Mouse (Mus musculus) neural tube, embryonic 14.5 days (tissue): ENCODE measurements around the gene Nkap. TPM values are rescaled to one million over a fixed set of nuclear protein-coding genes. Genes with fewer than 3 reads are reported as not detected.
"Not testable (repeated sequence)": the region's sequence is repeated elsewhere in the genome, so short reads cannot be mapped to it uniquely, and the experiment has no call there.

Experiments
- ATAC-seq: fragments of 200-750 bp; cut with Nextera tagmentation; 2 replicates; pipeline ENCODE4 v1.8.0; 2017; ENCODE audit warnings: low read depth, mild to moderate bottlenecking, moderate TSS enrichment, moderate library complexity
- H3K27ac ChIP-seq: fragments of 300-500 bp; sonication (generic); 2 replicates; pipeline ENCODE4 v1.5.1; 2014; ENCODE audit warnings: low read depth, mild to moderate bottlenecking, control low read depth, low read length, moderate library complexity, mixed read lengths
- H3K27me3 ChIP-seq: fragments of 300-500 bp; sonication (generic); 2 replicates; pipeline ENCODE4 v1.6.1; 2014; ENCODE audit warnings: low read length; ENCODE audit not compliant: control insufficient read depth, insufficient read depth
- H3K36me3 ChIP-seq: fragments of 300-500 bp; sonication (generic); 2 replicates; pipeline ENCODE4 v1.6.1; 2014; ENCODE audit warnings: low read length, mixed read lengths; ENCODE audit not compliant: control insufficient read depth, insufficient read depth
- H3K4me1 ChIP-seq: fragments of 300-500 bp; sonication (generic); 2 replicates; pipeline ENCODE4 v1.6.1; 2014; ENCODE audit warnings: low read length; ENCODE audit not compliant: control insufficient read depth, insufficient read depth
- H3K4me2 ChIP-seq: fragments of 300-500 bp; sonication (generic); 2 replicates; pipeline ENCODE4 v1.6.1; 2014; ENCODE audit warnings: mild to moderate bottlenecking, low read depth, low read length, control low read depth
- H3K4me3 ChIP-seq: fragments of 300-500 bp; sonication (generic); 2 replicates; pipeline ENCODE4 v1.5.1; 2014; ENCODE audit warnings: low read depth, low read length, control low read depth, mixed read lengths
- H3K9ac ChIP-seq: fragments of 300-500 bp; sonication (generic); replicated peaks from 2 replicates; pipeline ENCODE4 v1.6.1; 2014; ENCODE audit warnings: low read depth, mild to moderate bottlenecking, control low read depth, low read length, mixed read lengths
- H3K9me3 ChIP-seq: fragments of 300-500 bp; sonication (generic); 2 replicates; pipeline ENCODE4 v1.6.1; 2016; ENCODE audit warnings: low read length; ENCODE audit not compliant: control insufficient read depth
- WGBS: fragments of 180-500 bp; shearing (Covaris S2); extraction: QIAGEN DNeasy Blood & Tissue Kit; methylation state at CpG from one replicate; pipeline ENCODE4 v1.1.7; 2014; 5-methylcytosine and 5-hydroxymethylcytosine counted together
- polyA plus RNA-seq: library from polyadenylated mRNA; unstranded; fragments of >200 nt; fragmentation: Nextera tagmentation; extraction: Ambion mirVana; gene quantifications from 2 replicates; pipeline ENCODE4 v1.2.1, GENCODE M21; 2014

Nkap gene
- polyA plus RNA-seq, 1 experiment from 2014 or later = 31.3 TPM

DNA sequence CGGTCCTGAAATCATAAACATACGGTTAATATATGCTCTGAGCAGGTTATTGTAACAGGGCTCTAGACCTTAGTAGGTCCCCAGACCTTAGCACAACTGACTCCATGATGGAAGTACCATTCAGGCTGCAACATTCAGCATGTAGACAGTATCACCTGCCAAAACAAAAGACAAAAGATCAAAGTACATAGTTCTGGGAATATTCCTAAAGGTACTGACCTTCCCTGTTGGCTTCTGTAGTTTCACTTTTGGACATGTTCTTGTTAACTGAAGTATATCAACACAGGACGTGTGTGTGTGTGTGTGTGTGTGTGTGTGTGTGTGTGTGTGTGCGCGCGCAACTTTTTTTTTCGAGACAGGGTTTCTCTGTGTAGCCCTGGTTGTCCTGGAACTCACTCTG lies 1.1 kb upstream of the Nkap start:
- no peak overlapping the region for H3K4me2 ChIP-seq

DNA sequence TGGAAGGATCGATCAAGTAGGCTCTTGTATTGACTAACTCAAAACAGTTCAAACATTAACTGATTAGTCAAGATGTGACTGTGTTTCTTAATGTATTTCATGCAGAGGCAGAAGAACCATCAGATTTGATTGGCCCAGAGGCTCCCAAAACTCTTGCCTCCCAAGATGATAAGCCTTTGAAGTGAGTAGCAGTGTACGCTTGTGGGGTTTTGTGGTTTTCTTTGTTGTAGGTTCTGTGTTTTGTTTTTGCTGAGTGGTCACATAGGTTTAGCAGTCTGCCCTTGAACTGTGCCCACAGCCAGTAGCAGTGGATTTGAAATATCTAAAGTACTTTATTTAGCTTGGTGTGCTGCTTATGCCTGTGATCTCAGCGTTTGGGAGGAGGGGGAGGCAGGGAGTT lies 15.1 kb downstream of the Nkap start:
- no peaks in the 10 kb centered on the region for H3K36me3 ChIP-seq
- H3K27ac ChIP-seq = no peak overlapping the region
- no peak for ATAC-seq
- H3K9me3 ChIP-seq = no peaks in the 10 kb centered on the region
- H3K4me2 ChIP-seq = no peak overlapping the region
- no peaks in the 10 kb centered on the region for H3K27me3 ChIP-seq
- 88% methylated on average over 3 of the region's 3 CpGs for WGBS
- H3K4me1 ChIP-seq = no peaks in the 10 kb centered on the region
- no peak overlapping the region for H3K9ac ChIP-seq
- H3K4me3 ChIP-seq = no peak overlapping the region

More for the DNA sequence above, 1.1 kb upstream of the Nkap start:
- no peaks in the 10 kb centered on the region for H3K36me3 ChIP-seq
- H3K27me3 ChIP-seq = no peaks in the 10 kb centered on the region
- H3K9me3 ChIP-seq = no peaks in the 10 kb centered on the region
- H3K27ac ChIP-seq = no peak overlapping the region
- H3K9ac ChIP-seq = no peak overlapping the region
- H3K4me3 ChIP-seq = no peak overlapping the region
- peaks cover 3% of the 10 kb centered on the region; the same call in 1 of the 2 replicates for H3K4me1 ChIP-seq
- ATAC-seq = no peak
- 97% methylated on average over 7 of the region's 7 CpGs for WGBS

GRCm38 (mm10) chrX:37144498-37144897 lies 17.9 kb downstream of the Nkap start:
- not testable (repeated sequence) for H3K4me2 ChIP-seq, H3K9me3 ChIP-seq, ATAC-seq, H3K4me1 ChIP-seq, H3K36me3 ChIP-seq, H3K27ac ChIP-seq, H3K9ac ChIP-seq, H3K4me3 ChIP-seq, H3K27me3 ChIP-seq
- 67% methylated on average over 1 of the region's 4 CpGs for WGBS

GRCm38 (mm10) chrX:37144954-37145353 lies 18.4 kb downstream of the Nkap start:
- no peaks in the 10 kb centered on the region for H3K27me3 ChIP-seq
- no peak for ATAC-seq
- no peaks in the 10 kb centered on the region for H3K36me3 ChIP-seq
- no peaks in the 10 kb centered on the region for H3K9me3 ChIP-seq
- no peak overlapping the region for H3K4me3 ChIP-seq
- no peaks in the 10 kb centered on the region for H3K4me1 ChIP-seq
- no peak overlapping the region for H3K4me2 ChIP-seq
- WGBS = 93% methylated on average over 2 of the region's 2 CpGs
- no peak overlapping the region for H3K27ac ChIP-seq
- no peak overlapping the region for H3K9ac ChIP-seq

DNA sequence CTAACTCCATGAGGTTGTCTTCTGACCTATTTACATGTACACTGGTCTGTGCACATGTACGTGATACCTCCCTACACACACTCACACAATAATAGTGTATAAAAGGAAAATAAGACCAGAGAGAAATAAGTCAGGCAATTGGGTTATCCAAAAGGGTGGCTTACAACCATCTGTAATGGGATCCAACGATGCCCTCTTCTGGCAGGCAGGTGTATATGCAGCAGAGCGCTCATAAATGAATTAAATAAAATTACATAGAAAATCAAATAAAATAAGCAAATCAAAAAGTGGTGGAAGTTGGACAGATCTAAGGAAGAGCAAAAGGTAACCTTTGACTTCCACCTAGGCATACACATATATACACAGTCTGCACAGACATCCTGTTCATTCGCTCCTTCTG lies 31.2 kb downstream of the Nkap start:
- no peak overlapping the region for H3K4me2 ChIP-seq
- H3K4me3 ChIP-seq = no peak overlapping the region
- H3K27ac ChIP-seq = no peak overlapping the region
- H3K27me3 ChIP-seq = no peaks in the 10 kb centered on the region
- no peak for ATAC-seq
- WGBS = 66% methylated on average over 4 of the region's 4 CpGs
- H3K36me3 ChIP-seq = no peaks in the 10 kb centered on the region
- no peaks in the 10 kb centered on the region for H3K9me3 ChIP-seq
- no peaks in the 10 kb centered on the region for H3K4me1 ChIP-seq
- no peak overlapping the region for H3K9ac ChIP-seq

DNA sequence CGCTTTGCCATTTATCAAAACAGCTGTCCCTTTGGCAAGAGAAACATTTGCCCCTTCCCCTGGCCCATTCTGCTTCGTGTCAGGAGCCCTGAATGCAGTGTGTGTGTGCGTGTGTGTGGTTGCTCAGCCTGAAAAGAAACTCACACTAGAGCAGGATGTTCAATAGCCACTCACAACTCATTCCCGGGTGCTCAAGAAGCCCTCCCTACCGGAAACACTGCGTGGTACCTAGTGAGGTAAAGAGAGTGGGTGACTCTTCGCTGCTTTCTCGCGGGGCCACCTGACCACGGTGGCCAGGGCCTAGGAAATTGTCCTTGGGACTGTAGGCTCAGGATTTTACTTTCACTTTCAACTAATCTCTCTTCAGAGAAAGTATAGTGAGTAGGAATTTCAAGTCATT lies 34.6 kb downstream of the Nkap start:
- Histone ChIP-seq H3K27me3 (no peaks in the 10 kb centered on the region), H3K4me1 (no peaks in the 10 kb centered on the region), H3K4me3 (no peak overlapping the region), H3K9ac (no peak overlapping the region), H3K36me3 (no peaks in the 10 kb centered on the region), H3K27ac (no peak overlapping the region), H3K4me2 (no peak overlapping the region), H3K9me3 (no peaks in the 10 kb centered on the region)
- no peak for ATAC-seq
- 79% methylated on average over 10 of the region's 10 CpGs for WGBS

- no peak overlapping the region for H3K4me2 ChIP-seq
- no peak overlapping the region for H3K9ac ChIP-seq
- no peak for ATAC-seq
- H3K4me3 ChIP-seq = no peak overlapping the region
- no peaks in the 10 kb centered on the region for H3K36me3 ChIP-seq
- H3K27ac ChIP-seq = no peak overlapping the region
- no peaks in the 10 kb centered on the region for H3K27me3 ChIP-seq
- no peaks in the 10 kb centered on the region for H3K4me1 ChIP-seq
- 76% methylated on average over 17 of the region's 18 CpGs for WGBS
- H3K9me3 ChIP-seq = no peaks in the 10 kb centered on the region
Observed at GRCm38 (mm10) chrX:37163115-37163514, 36.5 kb downstream of the Nkap start.

DNA sequence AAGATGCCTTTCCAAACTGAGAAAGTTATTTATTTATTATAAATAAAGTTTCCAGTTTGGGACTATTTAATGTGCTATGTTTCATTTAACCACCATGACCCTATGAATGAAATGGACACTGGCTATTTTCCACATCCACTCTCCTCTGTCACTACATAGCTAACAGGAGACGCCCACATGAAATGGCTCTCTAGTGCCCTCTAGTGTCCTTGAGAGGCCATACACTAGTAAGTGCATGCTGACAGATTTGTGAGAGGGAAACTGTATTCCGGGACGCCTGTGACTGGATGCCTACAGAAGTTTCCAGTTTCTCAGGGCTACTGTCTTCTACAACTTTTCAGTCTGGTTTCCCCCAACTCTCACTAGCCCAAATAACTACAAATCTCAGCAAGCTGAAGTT lies 40.5 kb downstream of the Nkap start:
- H3K4me1 ChIP-seq = no peaks in the 10 kb centered on the region
- H3K27ac ChIP-seq = no peak overlapping the region
- no peak overlapping the region for H3K9ac ChIP-seq
- no peaks in the 10 kb centered on the region for H3K9me3 ChIP-seq
- H3K4me3 ChIP-seq = no peak overlapping the region
- 40% methylated on average over 3 of the region's 3 CpGs for WGBS
- H3K4me2 ChIP-seq = no peak overlapping the region
- no peak for ATAC-seq
- no peaks in the 10 kb centered on the region for H3K36me3 ChIP-seq
- no peaks in the 10 kb centered on the region for H3K27me3 ChIP-seq

- Histone ChIP-seq H3K4me1 (no peaks in the 10 kb centered on the region), H3K9me3 (no peaks in the 10 kb centered on the region), H3K4me2 (no peak within 1 kb of the TSS), H3K36me3 (no peaks in the 10 kb centered on the region), H3K4me3 (no peak within 1 kb of the TSS), H3K27ac (no peak within 1 kb of the TSS), H3K27me3 (no peaks in the 10 kb centered on the region), H3K9ac (no peak within 1 kb of the TSS)
- WGBS = 46% methylated on average over 5 of the region's 5 CpGs
- no peak for ATAC-seq
Observed at GRCm38 (mm10) chrX:37168742-37169141, 42.1 kb downstream of the Nkap start, which contains the start of gene Akap14. Gene Akap14 (minus strand): TSS chrX:37168842.

DNA sequence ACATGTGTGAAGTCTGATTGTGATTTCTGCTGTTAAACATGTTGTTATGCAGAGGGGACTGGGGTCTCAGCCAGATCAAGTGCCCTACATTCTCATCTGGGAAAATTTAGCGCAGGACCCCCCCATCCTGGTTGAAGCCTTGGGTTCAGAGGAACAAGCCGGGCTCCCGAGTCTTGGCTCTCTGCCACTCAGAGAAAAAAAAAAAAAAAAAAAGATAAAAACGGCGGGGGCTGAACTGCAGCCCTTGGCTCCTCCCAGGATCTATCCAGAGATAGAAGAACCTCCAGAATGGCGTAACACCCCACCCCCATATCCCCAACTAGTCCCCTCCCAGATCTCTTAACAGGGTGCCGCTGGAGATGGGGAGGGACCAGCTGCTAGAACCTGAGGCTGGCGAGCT lies 57.8 kb downstream of the Nkap start:
- not testable (repeated sequence) for H3K9me3 ChIP-seq, H3K9ac ChIP-seq, ATAC-seq, H3K27me3 ChIP-seq, H3K4me1 ChIP-seq, H3K36me3 ChIP-seq, H3K27ac ChIP-seq, H3K4me2 ChIP-seq, H3K4me3 ChIP-seq
- WGBS = 65% methylated on average over 8 of the region's 8 CpGs
